Mouse (Mus musculus) liver, embryonic 14.5 days (tissue): ENCODE data around the gene Tmub2. TPM values are rescaled to one million over a fixed set of nuclear protein-coding genes. Genes with fewer than 3 reads are reported as not detected.
A peak's percentile ranks its signal among the peaks of the same experiment; 100 is the strongest.
"Not testable (repeated sequence)": the region's sequence is repeated elsewhere in the genome, so short reads cannot be mapped to it uniquely, and the experiment has no call there.

Experiments used
- ATAC-seq: fragments of 200-750 bp; cut with Nextera tagmentation; 2 replicates; pipeline ENCODE4 v1.8.0; 2017; ENCODE audit warnings: moderate number of reproducible peaks, mild to moderate bottlenecking, moderate library complexity; ENCODE audit not compliant: insufficient read depth
- DNase-seq, 3 experiments: peaks; one replicate each; pipeline ENCODE4 v3.0.0-alpha.2; 2012 to 2013; ENCODE audit warnings: low read depth in 3 of 3, low spot score in 3 of 3
- H3K27ac ChIP-seq: fragments of 300-500 bp; sonication (generic); 2 replicates; pipeline ENCODE4 v1.5.1; 2014; ENCODE audit warnings: moderate library complexity, mild to moderate bottlenecking, control low read depth, inconsistent platforms
- H3K27me3 ChIP-seq: fragments of 300-500 bp; sonication (generic); 2 replicates; pipeline ENCODE4 v1.6.1; 2014; ENCODE audit warnings: mild to moderate bottlenecking, low read length, moderate library complexity; ENCODE audit not compliant: control insufficient read depth, insufficient read depth
- H3K36me3 ChIP-seq: fragments of 300-500 bp; sonication (generic); replicated peaks from 2 replicates; pipeline ENCODE4 v1.6.1; 2014; ENCODE audit warnings: low read depth; ENCODE audit not compliant: control insufficient read depth, insufficient read depth
- H3K4me1 ChIP-seq, 2 experiments: fragments of 200-500 bp in 1 of 2; fragments of 300-500 bp in 1 of 2; sonication (generic) in 1 of 2; replicated peaks; 2 replicates each; pipeline ENCODE4 v1.6.1; 2012 to 2014; ENCODE audit warnings: antibody characterized with exemption in 1 of 2, inconsistent platforms in 1 of 2, low read length in 1 of 2; ENCODE audit not compliant: control insufficient read depth in 2 of 2, insufficient read depth in 2 of 2
- H3K4me2 ChIP-seq: fragments of 300-500 bp; sonication (generic); 2 replicates; pipeline ENCODE4 v1.6.1; 2014; ENCODE audit warnings: low read depth, mild to moderate bottlenecking, control low read depth, moderate library complexity
- H3K4me3 ChIP-seq, 2 experiments: fragments of 200-500 bp in 1 of 2; fragments of 300-500 bp in 1 of 2; sonication (generic) in 1 of 2; 2 replicates each; pipeline ENCODE4 v1.5.1; 2012 to 2014; ENCODE audit warnings: low read depth in 2 of 2, low read length in 2 of 2, mild to moderate bottlenecking in 2 of 2, control low read depth in 1 of 2, inconsistent platforms in 1 of 2, moderate library complexity in 1 of 2; ENCODE audit not compliant: insufficient read depth in 1 of 2
- H3K9ac ChIP-seq: fragments of 300-500 bp; sonication (generic); replicated peaks from 2 replicates; pipeline ENCODE4 v1.6.1; 2014; ENCODE audit warnings: mild to moderate bottlenecking, control low read depth, moderate library complexity
- H3K9me3 ChIP-seq: fragments of 300-500 bp; sonication (generic); 2 replicates; pipeline ENCODE4 v1.6.1; 2016; ENCODE audit warnings: low read length, mixed read lengths; ENCODE audit not compliant: control insufficient read depth
- CTCF ChIP-seq: IDR thresholded peaks from 2 replicates; pipeline ENCODE4 v1.5.1; 2016; ENCODE audit warnings: antibody characterized with exemption, low read depth, control low read depth
- EP300 ChIP-seq: IDR thresholded peaks from 2 replicates; pipeline ENCODE4 v1.6.1; 2016; ENCODE audit warnings: antibody characterized with exemption, low read depth
- WGBS: fragments of 180-500 bp; shearing (Covaris S2); extraction: QIAGEN DNeasy Blood & Tissue Kit; methylation state at CpG from one replicate; pipeline ENCODE4 v1.1.7; 2014; ENCODE audit not compliant: insufficient replicate concordance; 5-methylcytosine and 5-hydroxymethylcytosine counted together
- polyA plus RNA-seq, 2 experiments: library from polyadenylated mRNA; depleted of rRNA in 1 of 2; stranded (reverse) in 1 of 2; unstranded in 1 of 2; fragments of >200 nt; fragmentation: Nextera tagmentation in 1 of 2; extraction: Ambion mirVana in 1 of 2; gene quantifications; 2 replicates each; pipeline versions ENCODE4 v1.2.1 to v1.2.3; 2012 to 2014

Gene Tmub2
- polyA plus RNA-seq, 2 experiments, result 19.1 to 19.3 TPM

- Histone ChIP-seq H3K27me3 (no peaks in the 10 kb centered on the region), H3K4me3 (no peak overlapping the region), H3K4me2 (no peak overlapping the region), H3K9ac (no peak overlapping the region), H3K36me3 (no peaks in the 10 kb centered on the region), H3K9me3 (no peaks in the 10 kb centered on the region), H3K4me1 (no peaks in the 10 kb centered on the region; a peak in 3 of 4 replicates), H3K27ac (no peak overlapping the region)
- ATAC-seq, result no peak
- TF ChIP-seq EP300 (no peak), CTCF (no peak)
- DNase-seq, result no peak
- 69% methylated on average over 12 of the region's 12 CpGs for WGBS
Measured at GRCm38 (mm10) chr11:102277754-102278153, 7.0 kb upstream of the Tmub2 start.

DNA sequence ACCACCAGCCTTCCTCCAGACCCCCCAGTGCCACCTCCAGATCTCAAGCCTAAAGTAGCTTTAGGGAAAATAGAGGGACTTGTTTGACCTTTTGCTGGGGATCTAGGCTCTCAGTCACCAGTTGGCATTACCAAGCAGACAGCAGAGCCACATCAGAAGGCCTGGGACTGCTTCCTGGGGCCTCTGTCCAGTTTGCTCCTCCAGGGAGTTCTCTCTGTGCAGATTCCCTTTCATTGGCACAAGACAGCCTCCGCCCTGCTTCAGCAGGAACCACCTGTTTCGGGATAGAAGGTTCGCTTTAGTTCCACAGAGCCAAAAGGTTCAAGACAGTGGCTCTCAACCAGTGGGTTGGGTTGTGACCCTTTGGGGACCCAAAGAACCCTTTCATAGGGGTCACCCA lies 5.1 kb upstream of the Tmub2 start:
- no peak overlapping the region for H3K9ac ChIP-seq
- WGBS, result 70% methylated on average over 3 of the region's 3 CpGs
- H3K27ac ChIP-seq, result no peak overlapping the region
- peaks cover 6 to 7% of the 10 kb centered on the region in 2 experiments for H3K4me1 ChIP-seq
- H3K36me3 ChIP-seq, result no peaks in the 10 kb centered on the region
- no peak overlapping the region for H3K4me2 ChIP-seq
- no peak overlapping the region for H3K4me3 ChIP-seq
- TF ChIP-seq CTCF (no peak), EP300 (no peak)
- DNase-seq, result no peak
- no peaks in the 10 kb centered on the region for H3K27me3 ChIP-seq
- ATAC-seq, result no peak
- H3K9me3 ChIP-seq, result no peaks in the 10 kb centered on the region

GRCm38 (mm10) chr11:102280267-102280666 lies 4.5 kb upstream of the Tmub2 start:
- not testable (repeated sequence) for H3K4me2 ChIP-seq, DNase-seq, H3K4me3 ChIP-seq, H3K36me3 ChIP-seq, H3K4me1 ChIP-seq, ATAC-seq, H3K27ac ChIP-seq, H3K27me3 ChIP-seq, H3K9me3 ChIP-seq, H3K9ac ChIP-seq
- WGBS, result 65% methylated on average over 6 of the region's 6 CpGs

DNA sequence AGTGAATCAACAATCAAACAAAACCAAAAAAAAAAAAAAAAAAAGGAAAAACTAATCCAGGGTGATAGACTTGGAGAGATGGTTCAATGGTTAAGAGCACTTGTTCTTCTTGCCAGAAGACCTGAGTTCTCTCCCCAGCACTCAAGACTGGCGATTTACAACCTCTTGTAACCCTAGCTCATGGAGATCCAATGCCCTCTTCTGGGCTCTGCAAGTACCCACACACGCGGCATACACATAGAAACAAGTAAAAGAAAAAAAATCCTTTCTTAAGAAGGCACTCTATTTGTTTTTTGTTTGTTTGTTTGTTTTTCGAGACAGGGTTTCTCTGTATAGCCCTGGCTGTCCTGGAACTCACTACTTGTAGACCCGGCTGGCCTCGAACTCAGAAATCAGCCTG lies 809 bp upstream of the Tmub2 start:
- DNase-seq (peak in 1 of 3 experiments; percentile 18), ATAC-seq (no peak)
- Histone ChIP-seq H3K9me3 (no peaks in the 10 kb centered on the region), H3K9ac (peak overlapping the region; percentile 31; the same call in 1 of the 2 replicates), H3K27me3 (no peaks in the 10 kb centered on the region), H3K36me3 (peaks cover 2% of the 10 kb centered on the region), H3K4me3 (peak overlapping the region in 1 of 2 experiments; percentile 78; a peak in 2 of 4 replicates), H3K4me1 (peaks cover 9 to 24% of the 10 kb centered on the region in 2 experiments), H3K4me2 (peak overlapping the region; percentile 69), H3K27ac (peak overlapping the region; percentile 68)
- 0 out of 2 replicates have a peak, but pooled peaks have one; percentile 21 for TF ChIP-seq CTCF
- no peak for TF ChIP-seq EP300
- 74% methylated on average over 6 of the region's 6 CpGs for WGBS

GRCm38 (mm10) chr11:102285095-102285834 lies 534 bp downstream of the Tmub2 start:
- Histone ChIP-seq H3K4me1 (peaks cover 9 to 24% of the 10 kb centered on the region in 2 experiments), H3K4me3 (peak overlapping the region; percentile 78 to 81), H3K36me3 (peaks cover 2% of the 10 kb centered on the region), H3K9ac (peak overlapping the region; percentile 88), H3K27ac (peak overlapping the region; percentile 58), H3K4me2 (peak overlapping the region; percentile 69), H3K9me3 (no peaks in the 10 kb centered on the region), H3K27me3 (no peaks in the 10 kb centered on the region)
- no peak for TF ChIP-seq EP300
- TF ChIP-seq CTCF, result no peak
- ATAC-seq, result peak; percentile 67
- WGBS, result 3% methylated on average over 31 of the region's 31 CpGs
- no peak for DNase-seq
